Mouse (Mus musculus): ENCODE results near the gene Idi2.
"Not testable (repeated sequence)": the region's sequence is repeated elsewhere in the genome, so short reads cannot be mapped to it uniquely, and the experiment has no call there.

GRCm38 (mm10) chr13:8943828-8944227 is 8.8 kb upstream of the Idi2 start:
- not testable (repeated sequence) for TF ChIP-seq CTCF (conservative IDR thresholded peaks at IDR 0.05 in 1 of 2, IDR thresholded peaks at IDR 0.05 in 1 of 2; ENCODE audit: low read depth in 2 of 2, low read length in 2 of 2); CHD2 (IDR thresholded peaks at IDR 0.05; ENCODE audit: low read length); GABPA (IDR thresholded peaks at IDR 0.05; ENCODE audit: insufficient replicate concordance, low read depth, low read length); MXI1 (IDR thresholded peaks at IDR 0.05; ENCODE audit: low read depth, low read length); POLR2A (IDR thresholded peaks at IDR 0.05; ENCODE audit: low read depth, low read length); USF2 (conservative IDR thresholded peaks at IDR 0.05; ENCODE audit: low read depth, low read length); TCF12 (IDR thresholded peaks at IDR 0.05; ENCODE audit: low read depth, low read length)

All from CH12.LX (cell line).